ENCODE assay signal across 8 mouse cellular contexts in the genomic region with DNA sequence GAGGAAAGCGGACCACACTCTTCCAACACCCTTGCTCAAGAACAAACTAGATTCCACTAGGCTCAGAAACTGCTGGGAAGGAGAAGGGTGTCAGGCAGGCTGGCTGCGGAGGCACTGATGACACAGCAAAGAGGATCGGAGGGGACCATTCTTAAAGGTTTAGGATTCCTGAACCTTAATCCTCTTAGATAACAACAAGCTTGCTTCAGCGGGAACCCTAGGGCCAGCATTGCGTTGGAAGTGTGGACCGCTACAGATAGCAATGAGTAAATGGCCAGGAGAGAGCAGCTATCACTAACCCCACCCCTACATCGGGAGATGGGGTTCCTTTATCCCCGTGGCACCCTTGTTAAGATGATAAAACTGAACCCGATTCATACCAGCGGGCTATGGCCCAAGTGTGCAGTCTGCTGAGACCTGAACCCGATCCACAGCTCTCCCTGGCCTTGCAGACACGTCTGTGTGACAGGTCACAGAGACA. TPM values are rescaled to one million over a fixed set of nuclear protein-coding genes. Genes with fewer than 3 reads are reported as not detected.
A peak's percentile ranks its signal among the peaks of the same experiment; 100 is the strongest.
DNase-seq lines count a peak whose midpoint lies in the region; ATAC-seq lines count a peak whose summit lies in the region.

No protein-coding gene starts in this region.

- H3K36me3 ChIP-seq in kidney, embryonic 16.5 days (ENCODE audit: insufficient read depth, low read length): no peaks in the 10 kb centered on the region
- no peaks in the 10 kb centered on the region for H3K36me3 ChIP-seq in embryonic facial prominence, embryonic 11.5 days (replicated peaks; ENCODE audit: control insufficient read depth, insufficient read depth, low read depth, low read length)
- H3K36me3 ChIP-seq in limb, embryonic 10.5 days: no peaks in the 10 kb centered on the region
- no peaks in the 10 kb centered on the region for H3K36me3 ChIP-seq in neural tube, embryonic 12.5 days

- peak overlapping the region; percentile 58 for H3K4me2 ChIP-seq in kidney, embryonic 16.5 days (replicated peaks; ENCODE audit: low read depth, low read length)
- H3K4me2 ChIP-seq in embryonic facial prominence, embryonic 11.5 days (ENCODE audit: low read depth, low read length): peak overlapping the region; percentile 35
- H3K4me2 ChIP-seq in neural tube, embryonic 12.5 days (replicated peaks): peak overlapping the region; percentile 59

- H3K9ac ChIP-seq in kidney, embryonic 16.5 days (replicated peaks; ENCODE audit: low read length): peak overlapping the region; percentile 61
- H3K9ac ChIP-seq in embryonic facial prominence, embryonic 11.5 days (replicated peaks; ENCODE audit: low read length): peak overlapping the region; percentile 26
- no peak overlapping the region for H3K9ac ChIP-seq in neural tube, embryonic 12.5 days

- H3K27ac ChIP-seq in kidney, embryonic 16.5 days (ENCODE audit: low read length): no peak overlapping the region
- H3K27ac ChIP-seq in embryonic facial prominence, embryonic 11.5 days (replicated peaks; ENCODE audit: low read depth, low read length): no peak overlapping the region
- H3K27ac ChIP-seq in limb, embryonic 10.5 days: no peak overlapping the region
- no peak overlapping the region for H3K27ac ChIP-seq in neural tube, embryonic 12.5 days

- 27% methylated on average over 12 of the region's 12 CpGs for WGBS in kidney, embryonic 16.5 days
- WGBS in embryonic facial prominence, embryonic 11.5 days: 14% methylated on average over 12 of the region's 12 CpGs
- 23% methylated on average over 12 of the region's 12 CpGs for WGBS in limb, embryonic 10.5 days
- WGBS in neural tube, embryonic 12.5 days: 34% methylated on average over 12 of the region's 12 CpGs

- H3K27me3 ChIP-seq in kidney, embryonic 16.5 days (ENCODE audit: insufficient read depth, low read length): no peaks in the 10 kb centered on the region
- H3K27me3 ChIP-seq in embryonic facial prominence, embryonic 11.5 days (ENCODE audit: control insufficient read depth, insufficient read depth, low read length): no peaks in the 10 kb centered on the region
- H3K27me3 ChIP-seq in limb, embryonic 10.5 days (ENCODE audit: low read depth, poor library complexity, severe bottlenecking): peaks cover 7% of the 10 kb centered on the region; the same call in 1 of the 2 replicates
- H3K27me3 ChIP-seq in neural tube, embryonic 12.5 days (replicated peaks): no peaks in the 10 kb centered on the region; the same call in 1 of the 2 replicates

- peaks cover 23% of the 10 kb centered on the region for H3K4me1 ChIP-seq in kidney, embryonic 16.5 days (ENCODE audit: insufficient read depth, low read length)
- no peaks in the 10 kb centered on the region; the same call in 1 of the 2 replicates for H3K4me1 ChIP-seq in embryonic facial prominence, embryonic 11.5 days (ENCODE audit: control insufficient read depth, insufficient read depth, low read length)
- H3K4me1 ChIP-seq in limb, embryonic 10.5 days: peaks cover 14% of the 10 kb centered on the region
- no peaks in the 10 kb centered on the region for H3K4me1 ChIP-seq in neural tube, embryonic 12.5 days

- no peak for ATAC-seq in kidney, embryonic 16.5 days (ENCODE audit: low FRiP score, low TSS enrichment)
- 0 out of 2 replicates have a peak, but pooled peaks have one; percentile 8 for ATAC-seq in embryonic facial prominence, embryonic 11.5 days (replicated peaks; ENCODE audit: insufficient number of reproducible peaks, low FRiP score, low TSS enrichment, low read depth)
- ATAC-seq in neural tube, embryonic 12.5 days (ENCODE audit: low FRiP score, low read depth): no peak

- H3K9me3 ChIP-seq in kidney, embryonic 16.5 days (ENCODE audit: low read length): no peaks in the 10 kb centered on the region
- no peaks in the 10 kb centered on the region for H3K9me3 ChIP-seq in embryonic facial prominence, embryonic 11.5 days (replicated peaks; ENCODE audit: control insufficient read depth, low read length)
- H3K9me3 ChIP-seq in limb, embryonic 10.5 days (replicated peaks): no peaks in the 10 kb centered on the region
- H3K9me3 ChIP-seq in neural tube, embryonic 12.5 days: no peaks in the 10 kb centered on the region

- peak overlapping the region; percentile 44 for H3K4me3 ChIP-seq in kidney, embryonic 16.5 days (ENCODE audit: low read length)
- peak overlapping the region; percentile 15; the same call in 1 of the 2 replicates for H3K4me3 ChIP-seq in embryonic facial prominence, embryonic 11.5 days (ENCODE audit: low read depth, low read length)
- H3K4me3 ChIP-seq in limb, embryonic 10.5 days: peak overlapping the region; percentile 47
- peak overlapping the region; percentile 31; the same call in 1 of the 2 replicates for H3K4me3 ChIP-seq in neural tube, embryonic 12.5 days

- no peak for DNase-seq in kidney, postnatal 14 days
- no peak for DNase-seq in embryonic facial prominence, embryonic 11.5 days (ENCODE audit: low spot score)
- DNase-seq in limb, embryonic 10.5 days (ENCODE audit: low spot score): no peak
- no peak for DNase-seq in frontal cortex, adult 2 months (ENCODE audit: extremely low spot score in 1 of 2, low spot score in 1 of 2)
- DNase-seq in retina, postnatal 1 day: no peak
- no peak for DNase-seq in natural killer cell, adult 2 months (ENCODE audit: low spot score in 2 of 2)

RNA-seq across cellular contexts. Expression of gene Gucy2g, which starts 22.3 kb away (rescaled TPM):
- polyA plus RNA-seq in kidney, embryonic 16.5 days (2015; fragmentation: Nextera tagmentation; extraction: Ambion mirVana): 0.05 and 0.10 TPM in 2 replicates
- not detected in 2 replicates for polyA plus RNA-seq in embryonic facial prominence, embryonic 11.5 days (2014; fragmentation: Nextera tagmentation; extraction: Ambion mirVana)
- polyA plus RNA-seq in limb, embryonic 10.5 days (2016; fragmentation: Nextera tagmentation; extraction: Ambion mirVana): not detected in 2 replicates
- not detected in 2 replicates for polyA plus RNA-seq in neural tube, embryonic 12.5 days (2016; fragmentation: Nextera tagmentation; extraction: Ambion mirVana)
- 3.8 and 4.6 TPM in 2 replicates for polyA plus RNA-seq in frontal cortex, adult 2 months (2012; rRNA removed)

RNA-seq across cellular contexts. Expression of gene Acsl5, which starts 33.0 kb away (rescaled TPM):
- polyA plus RNA-seq in kidney, embryonic 16.5 days (2015; fragmentation: Nextera tagmentation; extraction: Ambion mirVana): 58.4 and 59.0 TPM in 2 replicates
- 30.0 and 30.6 TPM in 2 replicates for polyA plus RNA-seq in embryonic facial prominence, embryonic 11.5 days (2014; fragmentation: Nextera tagmentation; extraction: Ambion mirVana)
- 15.4 and 25.6 TPM in 2 replicates for polyA plus RNA-seq in limb, embryonic 10.5 days (2016; fragmentation: Nextera tagmentation; extraction: Ambion mirVana)
- 17.4 and 20.3 TPM in 2 replicates for polyA plus RNA-seq in neural tube, embryonic 12.5 days (2016; fragmentation: Nextera tagmentation; extraction: Ambion mirVana)
- 24.2 and 25.8 TPM in 2 replicates for polyA plus RNA-seq in frontal cortex, adult 2 months (2012; rRNA removed)

RNA-seq across cellular contexts. Expression of gene Tectb, which starts 38.2 kb away (rescaled TPM):
- polyA plus RNA-seq in kidney, embryonic 16.5 days (2015; fragmentation: Nextera tagmentation; extraction: Ambion mirVana): not detected in 2 replicates
- not detected in 2 replicates for polyA plus RNA-seq in embryonic facial prominence, embryonic 11.5 days (2014; fragmentation: Nextera tagmentation; extraction: Ambion mirVana)
- polyA plus RNA-seq in limb, embryonic 10.5 days (2016; fragmentation: Nextera tagmentation; extraction: Ambion mirVana): not detected in 2 replicates
- polyA plus RNA-seq in neural tube, embryonic 12.5 days (2016; fragmentation: Nextera tagmentation; extraction: Ambion mirVana): not detected in 2 replicates
- 0.11 and 0.18 TPM in 2 replicates for polyA plus RNA-seq in frontal cortex, adult 2 months (2012; rRNA removed)
